Mouse (Mus musculus) kidney, adult 2 months (tissue): ENCODE results near the gene Egln3. TPM values are rescaled to one million over a fixed set of nuclear protein-coding genes. Genes with fewer than 3 reads are reported as not detected.

Experiments
- DNase-seq: peaks from one replicate; pipeline ENCODE4 v3.0.0; 2021
- H3K27ac ChIP-seq: fragments of 200-500 bp; 2 replicates; pipeline ENCODE4 v1.5.1; 2012; ENCODE audit warnings: low read depth, low read length, control low read depth, inconsistent platforms; ENCODE audit not compliant: insufficient read depth
- H3K27me3 ChIP-seq: fragments of 200-500 bp; replicated peaks from 2 replicates; pipeline ENCODE4 v1.6.1; 2012; ENCODE audit warnings: mild to moderate bottlenecking, moderate library complexity, low read length, inconsistent platforms; ENCODE audit not compliant: control insufficient read depth, insufficient read depth
- H3K36me3 ChIP-seq: fragments of 200-500 bp; 2 replicates; pipeline ENCODE4 v1.6.1; 2012; ENCODE audit warnings: mild to moderate bottlenecking, moderate library complexity, low read length, inconsistent platforms; ENCODE audit not compliant: control insufficient read depth, insufficient read depth
- H3K4me1 ChIP-seq: fragments of 200-500 bp; 2 replicates; pipeline ENCODE4 v1.6.1; 2011; ENCODE audit warnings: low read length; ENCODE audit not compliant: control insufficient read depth, insufficient read depth
- H3K4me3 ChIP-seq: fragments of 200-500 bp; 2 replicates; pipeline ENCODE4 v1.5.1; 2011; ENCODE audit warnings: mild to moderate bottlenecking, low read depth, low read length, control low read depth; ENCODE audit not compliant: insufficient read depth
- CTCF ChIP-seq: fragments of 200-500 bp; conservative IDR thresholded peaks from 2 replicates; pipeline ENCODE4 v1.5.1; 2011; ENCODE audit warnings: low read depth, mild to moderate bottlenecking, control low read depth, low read length, moderate library complexity, mixed read lengths; ENCODE audit not compliant: insufficient read depth, insufficient read length
- POLR2A ChIP-seq: fragments of 200-500 bp; IDR thresholded peaks from one replicate; pipeline ENCODE4 v1.6.1; 2011; ENCODE audit warnings: low read depth, low read length, control low read depth
- WGBS: fragments of 180-500 bp; shearing (Covaris S2); methylation state at CpG from one replicate; pipeline ENCODE4 v1.1.7; 2018; 5-methylcytosine and 5-hydroxymethylcytosine counted together
- polyA plus RNA-seq: library from polyadenylated mRNA; depleted of rRNA; stranded (reverse); fragments of >200 nt; gene quantifications from 2 replicates; pipeline ENCODE4 v1.2.3, GENCODE M21; 2012; rRNA removed

Egln3 gene
- 6.5 and 7.0 TPM in 2 replicates for polyA plus RNA-seq

GRCm38 (mm10) chr12:54203656-54204045 lies at the start of gene Egln3:
Egln3 (minus strand) TSS chr12:54203860.
- H3K27me3 ChIP-seq = no peaks in the 10 kb centered on the region

GRCm38 (mm10) chr12:54253449-54253848 lies 49.8 kb upstream of the Egln3 start:
- no peak for DNase-seq
- WGBS = 93% methylated on average over 4 of the region's 4 CpGs
- no peak overlapping the region for H3K27ac ChIP-seq
- H3K36me3 ChIP-seq = no peaks in the 10 kb centered on the region
- H3K4me3 ChIP-seq = no peak overlapping the region
- H3K4me1 ChIP-seq = no peaks in the 10 kb centered on the region
- TF ChIP-seq CTCF (no peak), POLR2A (no peak)
- H3K27me3 ChIP-seq = no peaks in the 10 kb centered on the region

More at GRCm38 (mm10) chr12:54203656-54204045, at the start of gene Egln3:
- TF ChIP-seq POLR2A = peak; percentile 19
- no peak for TF ChIP-seq CTCF
- Histone ChIP-seq H3K27ac (0 out of 2 replicates have a peak within 1 kb of the TSS, but pooled peaks have one; percentile 4), H3K4me3 (peak within 1 kb of the TSS; percentile 54), H3K4me1 (no peaks in the 10 kb centered on the region), H3K36me3 (no peaks in the 10 kb centered on the region)
- WGBS = under 1% methylated on average over 25 of the region's 25 CpGs
- peak; percentile 94 for DNase-seq

DNA sequence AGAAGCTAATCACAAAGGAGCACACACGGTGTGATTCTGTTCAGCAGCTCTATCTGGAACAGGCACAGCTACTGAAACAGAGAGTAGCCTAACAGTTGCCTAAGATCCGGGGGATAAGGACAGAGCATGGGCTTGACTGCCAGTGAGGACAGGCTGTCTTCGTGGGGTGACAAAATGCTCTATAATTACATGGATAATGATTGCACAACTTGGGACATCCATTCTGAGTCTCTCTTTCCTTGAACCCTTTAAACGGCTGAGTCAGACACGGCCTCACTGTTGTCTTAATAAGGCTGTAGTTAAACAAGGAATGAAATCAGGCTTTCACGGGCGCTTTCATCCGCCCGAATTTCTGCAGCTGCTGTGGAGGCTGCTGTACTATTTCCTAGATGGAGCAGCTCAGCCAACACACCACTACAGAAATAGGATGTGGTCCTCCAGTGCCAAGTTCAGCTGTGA lies 48.3 kb upstream of the Egln3 start:
- WGBS = 83% methylated on average over 9 of the region's 9 CpGs
- H3K27ac ChIP-seq = no peak overlapping the region
- no peaks in the 10 kb centered on the region for H3K36me3 ChIP-seq
- H3K27me3 ChIP-seq = no peaks in the 10 kb centered on the region
- TF ChIP-seq POLR2A = no peak
- no peak for TF ChIP-seq CTCF
- no peak overlapping the region for H3K4me3 ChIP-seq
- H3K4me1 ChIP-seq = no peaks in the 10 kb centered on the region
- no peak for DNase-seq

DNA sequence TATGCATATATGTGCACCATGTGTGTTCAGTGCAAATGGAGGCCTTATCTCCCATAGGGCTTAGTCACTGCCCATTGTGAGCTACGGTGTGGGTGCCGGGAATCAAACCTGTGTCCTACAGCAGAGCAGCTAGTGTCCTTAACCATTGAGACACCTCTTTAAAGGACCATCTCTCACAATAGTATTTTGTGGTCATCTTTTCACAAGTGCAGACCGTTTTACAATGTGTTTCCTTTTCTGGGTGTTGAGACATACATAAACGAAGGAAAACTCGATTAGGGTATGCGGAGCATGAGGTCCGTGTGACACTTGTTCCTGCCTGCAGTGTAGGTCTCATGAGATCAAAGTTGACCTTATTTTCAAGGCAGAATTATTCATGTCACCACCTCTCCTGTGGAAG lies 44.2 kb upstream of the Egln3 start:
- Histone ChIP-seq H3K4me1 (no peaks in the 10 kb centered on the region), H3K4me3 (no peak overlapping the region), H3K27ac (no peak overlapping the region), H3K27me3 (no peaks in the 10 kb centered on the region), H3K36me3 (no peaks in the 10 kb centered on the region)
- DNase-seq = no peak
- WGBS = 83% methylated on average over 7 of the region's 7 CpGs
- TF ChIP-seq POLR2A = no peak
- TF ChIP-seq CTCF = no peak

- WGBS = 80% methylated on average over 5 of the region's 5 CpGs
- Histone ChIP-seq H3K4me3 (no peak overlapping the region), H3K4me1 (no peaks in the 10 kb centered on the region), H3K27me3 (no peaks in the 10 kb centered on the region), H3K27ac (no peak overlapping the region), H3K36me3 (no peaks in the 10 kb centered on the region)
- no peak for TF ChIP-seq POLR2A
- no peak for TF ChIP-seq CTCF
- no peak for DNase-seq
Observed at GRCm38 (mm10) chr12:54243158-54243557, 39.5 kb upstream of the Egln3 start.

- no peak for TF ChIP-seq CTCF
- TF ChIP-seq POLR2A = no peak
- WGBS = 83% methylated on average over 6 of the region's 6 CpGs
- Histone ChIP-seq H3K27ac (no peak overlapping the region), H3K4me3 (no peak overlapping the region), H3K36me3 (no peaks in the 10 kb centered on the region), H3K4me1 (no peaks in the 10 kb centered on the region), H3K27me3 (no peaks in the 10 kb centered on the region)
- DNase-seq = no peak
Observed at GRCm38 (mm10) chr12:54241976-54242375, 38.3 kb upstream of the Egln3 start.

DNA sequence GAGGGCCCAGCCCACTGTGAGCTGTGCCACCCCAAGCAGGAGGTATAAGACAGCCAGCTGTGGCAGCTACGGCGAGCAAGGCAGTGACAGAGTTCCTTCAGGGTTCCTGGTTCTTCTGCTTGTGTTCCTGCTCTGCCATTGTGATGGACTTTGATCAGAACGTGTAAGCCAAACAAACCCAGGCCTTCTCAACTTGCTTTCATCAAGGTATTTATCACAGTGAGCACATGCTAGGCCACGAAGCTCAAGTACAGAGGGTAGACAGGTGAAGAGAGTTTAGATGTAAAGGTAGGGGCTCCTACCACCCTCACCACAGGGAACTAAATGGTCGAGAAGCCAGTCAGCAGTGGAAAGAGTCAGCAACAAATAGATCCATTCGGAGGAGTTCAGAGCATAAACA lies 30.1 kb upstream of the Egln3 start:
- Histone ChIP-seq H3K27me3 (no peaks in the 10 kb centered on the region), H3K36me3 (no peaks in the 10 kb centered on the region), H3K27ac (no peak overlapping the region), H3K4me1 (no peaks in the 10 kb centered on the region), H3K4me3 (no peak overlapping the region)
- DNase-seq = no peak
- 86% methylated on average over 6 of the region's 6 CpGs for WGBS
- TF ChIP-seq CTCF (no peak), POLR2A (no peak)

- DNase-seq = no peak
- 68% methylated on average over 7 of the region's 7 CpGs for WGBS
- no peak overlapping the region for H3K27ac ChIP-seq
Observed at GRCm38 (mm10) chr12:54232996-54233603, 29.4 kb upstream of the Egln3 start.

More at GRCm38 (mm10) chr12:54232996-54233603, 29.4 kb upstream of the Egln3 start:
- H3K4me1 ChIP-seq = no peaks in the 10 kb centered on the region
- no peaks in the 10 kb centered on the region for H3K27me3 ChIP-seq
- no peak overlapping the region for H3K4me3 ChIP-seq
- H3K36me3 ChIP-seq = no peaks in the 10 kb centered on the region
- no peak for TF ChIP-seq CTCF
- no peak for TF ChIP-seq POLR2A
